Mouse (Mus musculus) fat pad, adult 2 months (tissue): ENCODE data around the gene Gm45799.

ENCODE experiments used
- DNase-seq: peaks from one replicate; pipeline ENCODE4 v3.0.0-alpha.2; 2011; ENCODE audit warnings: low read depth, low spot score; ENCODE audit errors: extremely low read depth

Gene Gm45799

DNA sequence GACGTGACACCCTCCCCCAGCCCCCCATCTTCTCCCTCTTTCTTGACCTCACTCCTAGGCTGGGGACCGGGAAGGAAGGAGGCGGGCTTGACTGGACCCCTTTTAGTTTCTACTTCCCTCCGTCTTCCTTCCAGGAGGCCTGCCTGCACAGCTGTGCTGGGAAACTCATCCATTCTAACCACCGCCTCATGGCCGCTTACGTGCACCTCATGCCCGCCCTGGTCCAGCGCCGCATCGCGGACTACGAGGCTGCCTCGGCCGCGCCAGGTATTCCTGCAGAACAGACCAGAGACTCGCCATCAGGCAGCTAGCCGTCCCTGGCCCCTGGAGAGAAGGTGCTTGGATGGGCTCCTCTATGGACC lies 523 bp downstream of the Gm45799 start:
- DNase-seq: no peak

- no peak for DNase-seq
Measured at GRCm38 (mm10) chr7:105641936-105642335, 1.6 kb downstream of the Gm45799 start.

DNA sequence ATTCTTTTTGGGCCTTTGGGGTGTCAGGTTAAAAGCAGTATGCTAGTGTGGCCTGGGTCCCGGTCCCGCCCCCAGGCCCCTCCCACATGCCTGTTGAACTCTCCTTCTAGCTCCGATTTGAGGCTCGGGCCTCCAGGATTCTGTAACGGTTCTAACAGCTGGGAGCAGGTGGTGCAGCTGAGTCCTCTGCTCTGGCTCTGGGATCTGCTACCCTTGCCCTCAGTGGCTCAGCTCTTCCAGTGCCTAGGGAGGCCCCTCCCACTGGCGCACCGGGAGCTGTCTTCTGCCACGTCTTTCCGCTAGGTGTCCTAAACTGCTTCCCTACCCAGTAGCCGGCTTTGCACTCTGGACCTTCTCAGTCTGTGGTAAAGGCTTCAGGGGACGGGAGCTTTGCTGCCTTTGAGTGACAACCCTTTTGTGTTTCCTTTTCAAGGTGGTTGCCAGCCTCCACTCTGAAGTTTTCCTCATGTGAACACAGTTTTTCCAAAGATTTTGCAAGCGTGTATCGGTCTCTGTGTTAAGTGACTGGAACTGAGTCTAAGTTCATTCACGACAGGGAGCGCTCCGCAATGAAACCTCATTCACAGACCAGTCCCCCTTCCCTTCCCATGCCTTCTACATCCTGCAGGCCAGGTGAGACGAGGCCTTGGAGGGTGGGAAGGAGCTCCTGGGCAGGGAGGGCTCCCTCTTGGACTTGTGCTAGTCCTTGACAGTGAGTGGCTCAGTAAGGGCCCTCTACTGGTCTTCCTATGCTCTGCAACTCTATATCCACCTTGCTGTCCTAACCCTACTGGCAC lies 10.5 kb downstream of the Gm45799 start, which contains the start of gene Dnhd1:
Gene Dnhd1, plus strand, starts transcription at position 189 of the 797 bp plus-strand sequence.
- DNase-seq: no peak

- no peak for DNase-seq
Measured at GRCm38 (mm10) chr7:105685541-105686197, 45.3 kb downstream of the Gm45799 start.

- DNase-seq: no peak
Measured at GRCm38 (mm10) chr7:105690875-105691274, 50.5 kb downstream of the Gm45799 start.

- no peak for DNase-seq
Measured at GRCm38 (mm10) chr7:105703184-105703583, 62.8 kb downstream of the Gm45799 start.

DNA sequence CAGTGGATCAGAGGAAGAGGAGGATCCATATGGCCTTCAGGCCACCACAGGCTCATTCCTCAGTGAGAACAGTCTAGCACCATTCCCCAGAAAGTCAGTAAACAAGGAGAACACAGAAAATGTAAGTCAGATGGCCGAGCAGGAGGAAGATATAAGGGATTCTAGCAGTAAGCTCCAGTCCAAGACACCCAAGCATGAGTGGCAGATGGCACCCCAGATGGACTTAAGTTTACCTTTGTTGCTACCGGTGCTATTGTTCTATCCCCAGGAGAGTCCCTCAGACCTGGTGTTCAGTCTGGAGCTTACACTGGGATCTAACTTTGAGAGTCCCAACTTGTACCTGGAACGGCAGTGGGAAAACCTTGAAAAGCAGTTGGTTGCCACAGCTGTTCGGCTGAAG lies 63.5 kb downstream of the Gm45799 start:
- DNase-seq: no peak

DNA sequence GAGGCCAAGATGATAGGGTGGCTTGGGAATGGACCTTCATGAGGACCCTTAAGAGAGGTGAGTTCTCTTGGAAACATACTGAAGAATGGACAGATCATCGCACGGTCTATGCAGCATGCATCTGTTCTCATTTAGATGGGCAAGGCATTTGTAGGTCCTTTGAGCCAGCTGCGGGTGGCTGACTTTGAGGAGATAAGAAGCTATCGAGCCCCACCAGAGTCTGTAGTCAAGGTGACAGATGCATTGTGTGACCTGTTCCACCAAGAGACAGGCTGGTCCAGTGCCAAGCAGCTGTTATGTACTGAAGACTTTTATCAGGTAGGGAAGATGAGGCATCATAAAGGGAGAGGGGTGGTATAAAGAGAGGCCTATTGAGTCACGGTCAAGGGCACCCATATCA lies 68.4 kb downstream of the Gm45799 start:
- DNase-seq: no peak

GRCm38 (mm10) chr7:105715366-105715765 lies 75.0 kb downstream of the Gm45799 start:
- no peak for DNase-seq

DNA sequence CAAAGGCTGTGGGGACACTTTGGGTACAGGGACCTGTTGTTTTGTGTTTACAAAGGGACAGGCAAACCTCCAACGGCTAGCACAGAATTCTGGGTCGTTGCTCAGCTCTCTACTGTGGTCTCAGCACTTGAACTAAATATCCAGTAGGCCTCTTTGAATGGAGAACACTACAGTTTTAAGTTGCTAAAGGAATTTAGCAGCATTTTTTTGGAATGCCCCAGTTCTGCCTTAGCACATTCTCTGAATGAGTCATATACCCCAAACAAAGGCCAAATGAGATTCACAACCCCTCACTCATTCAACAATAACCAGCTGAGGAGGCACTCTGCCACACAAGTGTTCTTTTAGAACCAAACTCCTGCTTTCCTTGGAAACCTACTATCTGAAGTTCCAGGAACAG lies 81.6 kb downstream of the Gm45799 start:
- no peak for DNase-seq

- no peak for DNase-seq
Measured at GRCm38 (mm10) chr7:105726144-105726979, 86.0 kb downstream of the Gm45799 start.

- DNase-seq: no peak
Measured at GRCm38 (mm10) chr7:105726980-105727325, 86.6 kb downstream of the Gm45799 start.

DNA sequence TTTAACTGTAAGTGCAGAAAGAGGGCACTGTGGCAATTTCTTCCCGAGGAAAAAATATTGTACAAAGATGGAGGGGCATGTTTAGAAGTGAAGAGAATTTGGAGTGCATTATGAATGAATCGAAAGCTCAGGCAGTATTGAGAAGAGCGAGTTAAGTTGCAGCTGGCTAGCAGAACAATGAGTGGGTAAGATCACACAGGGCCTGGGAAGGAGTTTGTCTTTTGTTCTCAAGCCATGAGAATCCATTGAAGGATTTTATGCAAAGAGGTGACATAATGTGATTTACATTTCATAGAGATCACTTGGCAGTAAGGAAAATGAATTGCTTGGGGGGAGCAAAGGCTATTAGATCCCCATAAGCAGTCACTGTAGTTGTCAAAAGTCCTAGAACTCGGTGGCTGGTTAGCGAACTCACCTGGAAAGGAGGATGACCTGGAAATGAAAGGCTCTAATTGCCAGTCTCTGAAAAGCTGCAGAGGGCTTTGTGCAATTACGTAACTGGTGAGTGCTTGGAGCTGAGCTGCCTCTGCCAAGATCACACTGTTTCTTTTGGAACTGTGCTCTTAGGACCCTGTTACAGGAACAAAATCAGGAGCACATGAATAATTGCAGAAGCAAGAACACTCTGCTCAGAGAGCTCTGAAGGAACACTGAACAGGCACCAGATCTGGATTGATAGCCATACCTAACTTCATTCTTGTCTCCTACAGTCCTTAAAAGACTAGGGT lies 88.5 kb downstream of the Gm45799 start:
- DNase-seq: no peak

GRCm38 (mm10) chr7:105733836-105734235 lies 93.5 kb downstream of the Gm45799 start:
- no peak for DNase-seq
